Mouse (Mus musculus) kidney, embryonic 16.5 days (tissue): ENCODE data around the gene Mea1. TPM values are rescaled to one million over a fixed set of nuclear protein-coding genes. Genes with fewer than 3 reads are reported as not detected.

Experiments used
- ATAC-seq: fragments of 200-750 bp; cut with Nextera tagmentation; 2 replicates; pipeline ENCODE4 v1.8.0; 2017; ENCODE audit warnings: moderate TSS enrichment; ENCODE audit not compliant: low FRiP score, low TSS enrichment
- H3K27ac ChIP-seq: fragments of 300-500 bp; sonication (generic); 2 replicates; pipeline ENCODE4 v1.5.1; 2014; ENCODE audit warnings: low read length
- H3K27me3 ChIP-seq: fragments of 300-500 bp; sonication (generic); 2 replicates; pipeline ENCODE4 v1.6.1; 2014; ENCODE audit warnings: low read length, control low read depth, mixed read lengths; ENCODE audit not compliant: insufficient read depth
- H3K36me3 ChIP-seq: fragments of 300-500 bp; sonication (generic); 2 replicates; pipeline ENCODE4 v1.6.1; 2014; ENCODE audit warnings: low read length, control low read depth, mixed read lengths; ENCODE audit not compliant: insufficient read depth
- H3K4me1 ChIP-seq: fragments of 300-500 bp; sonication (generic); 2 replicates; pipeline ENCODE4 v1.6.1; 2014; ENCODE audit warnings: low read length, control low read depth, mixed read lengths; ENCODE audit not compliant: insufficient read depth
- H3K4me2 ChIP-seq: fragments of 300-500 bp; sonication (generic); replicated peaks from 2 replicates; pipeline ENCODE4 v1.6.1; 2014; ENCODE audit warnings: low read depth, low read length
- H3K4me3 ChIP-seq: fragments of 300-500 bp; sonication (generic); 2 replicates; pipeline ENCODE4 v1.5.1; 2014; ENCODE audit warnings: mild to moderate bottlenecking, low read length
- H3K9ac ChIP-seq: fragments of 300-500 bp; sonication (generic); replicated peaks from 2 replicates; pipeline ENCODE4 v1.6.1; 2014; ENCODE audit warnings: low read length
- H3K9me3 ChIP-seq: fragments of 300-500 bp; sonication (generic); 2 replicates; pipeline ENCODE4 v1.6.1; 2016; ENCODE audit warnings: low read length, control low read depth
- WGBS: fragments of 180-500 bp; shearing (Covaris S2); extraction: QIAGEN DNeasy Blood & Tissue Kit; methylation state at CpG from one replicate; pipeline ENCODE4 v1.1.7; 2014; 5-methylcytosine and 5-hydroxymethylcytosine counted together
- polyA plus RNA-seq: library from polyadenylated mRNA; unstranded; fragments of >200 nt; fragmentation: Nextera tagmentation; extraction: Ambion mirVana; gene quantifications from 2 replicates; pipeline ENCODE4 v1.2.1, GENCODE M21; 2015

The Mea1 gene
- polyA plus RNA-seq, 1 experiment from 2014 or later: 172 TPM

- no peaks in the 10 kb centered on the region for H3K27me3 ChIP-seq
- H3K4me1 ChIP-seq: peaks cover 28% of the 10 kb centered on the region
- H3K4me2 ChIP-seq: peak overlapping the region; percentile 75
- peak overlapping the region; percentile 75; the same call in 1 of the 2 replicates for H3K27ac ChIP-seq
- H3K9ac ChIP-seq: peak overlapping the region; percentile 74
- H3K36me3 ChIP-seq: peaks cover 54% of the 10 kb centered on the region
- ATAC-seq: no peak
- peak overlapping the region; percentile 91 for H3K4me3 ChIP-seq
- H3K9me3 ChIP-seq: no peaks in the 10 kb centered on the region
- 25% methylated on average over 12 of the region's 12 CpGs for WGBS
Observed at GRCm38 (mm10) chr17:46681466-46682118, 3.0 kb downstream of the Mea1 start.

GRCm38 (mm10) chr17:46682654-46683389 is 4.2 kb downstream of the Mea1 start:
- Histone ChIP-seq H3K4me3 (no peak overlapping the region), H3K9ac (no peak overlapping the region), H3K9me3 (no peaks in the 10 kb centered on the region), H3K27ac (no peak overlapping the region), H3K36me3 (peaks cover 51% of the 10 kb centered on the region), H3K4me1 (peaks cover 28% of the 10 kb centered on the region), H3K27me3 (no peaks in the 10 kb centered on the region), H3K4me2 (no peak overlapping the region)
- ATAC-seq: no peak
- 87% methylated on average over 16 of the region's 16 CpGs for WGBS

GRCm38 (mm10) chr17:46685913-46686312 is 7.3 kb downstream of the Mea1 start:
- no peak overlapping the region for H3K9ac ChIP-seq
- peaks cover 8% of the 10 kb centered on the region for H3K4me1 ChIP-seq
- no peak overlapping the region for H3K27ac ChIP-seq
- 90% methylated on average over 6 of the region's 6 CpGs for WGBS
- H3K27me3 ChIP-seq: no peaks in the 10 kb centered on the region
- H3K4me2 ChIP-seq: no peak overlapping the region
- no peak overlapping the region for H3K4me3 ChIP-seq
- peaks cover 50% of the 10 kb centered on the region for H3K36me3 ChIP-seq
- H3K9me3 ChIP-seq: no peaks in the 10 kb centered on the region
- no peak for ATAC-seq

- H3K36me3 ChIP-seq: peaks cover 27% of the 10 kb centered on the region
Observed at GRCm38 (mm10) chr17:46690665-46691064, 12.1 kb downstream of the Mea1 start.

GRCm38 (mm10) chr17:46691390-46691789 is 12.8 kb downstream of the Mea1 start:
- Histone ChIP-seq H3K9me3 (no peaks in the 10 kb centered on the region), H3K4me3 (no peak overlapping the region)

More at GRCm38 (mm10) chr17:46690665-46691064, 12.1 kb downstream of the Mea1 start:
- no peaks in the 10 kb centered on the region for H3K9me3 ChIP-seq
- WGBS: 95% methylated on average over 12 of the region's 12 CpGs
- no peak overlapping the region for H3K4me3 ChIP-seq
- no peak for ATAC-seq
- no peak overlapping the region for H3K27ac ChIP-seq
- no peak overlapping the region for H3K9ac ChIP-seq
- no peaks in the 10 kb centered on the region for H3K4me1 ChIP-seq
- no peaks in the 10 kb centered on the region for H3K27me3 ChIP-seq
- no peak overlapping the region for H3K4me2 ChIP-seq

GRCm38 (mm10) chr17:46694517-46695063 is 16.0 kb downstream of the Mea1 start:
- H3K4me2 ChIP-seq: no peak overlapping the region
- 46% methylated on average over 1 of the region's 1 CpGs for WGBS
- H3K27ac ChIP-seq: no peak overlapping the region
- H3K36me3 ChIP-seq: peaks cover 10% of the 10 kb centered on the region; the same call in 1 of the 2 replicates
- ATAC-seq: no peak
- no peaks in the 10 kb centered on the region for H3K4me1 ChIP-seq
- no peaks in the 10 kb centered on the region for H3K9me3 ChIP-seq
- H3K9ac ChIP-seq: no peak overlapping the region
- H3K27me3 ChIP-seq: no peaks in the 10 kb centered on the region
- H3K4me3 ChIP-seq: no peak overlapping the region

More at GRCm38 (mm10) chr17:46691390-46691789, 12.8 kb downstream of the Mea1 start:
- H3K27me3 ChIP-seq: no peaks in the 10 kb centered on the region
- H3K36me3 ChIP-seq: peaks cover 19% of the 10 kb centered on the region
- no peak for ATAC-seq
- H3K4me2 ChIP-seq: no peak overlapping the region
- no peaks in the 10 kb centered on the region for H3K4me1 ChIP-seq
- WGBS: 91% methylated on average over 2 of the region's 2 CpGs
- H3K27ac ChIP-seq: no peak overlapping the region
- H3K9ac ChIP-seq: no peak overlapping the region

- Histone ChIP-seq H3K36me3 (no peaks in the 10 kb centered on the region; the same call in 1 of the 2 replicates), H3K4me3 (no peak overlapping the region), H3K9me3 (no peaks in the 10 kb centered on the region), H3K27me3 (no peaks in the 10 kb centered on the region), H3K4me1 (peaks cover 21% of the 10 kb centered on the region), H3K27ac (no peak overlapping the region), H3K9ac (no peak overlapping the region), H3K4me2 (no peak overlapping the region)
- no peak for ATAC-seq
- 76% methylated on average over 6 of the region's 6 CpGs for WGBS
Observed at GRCm38 (mm10) chr17:46698515-46698914, 19.9 kb downstream of the Mea1 start.

GRCm38 (mm10) chr17:46699245-46699644 is 20.7 kb downstream of the Mea1 start:
- WGBS: 53% methylated on average over 5 of the region's 5 CpGs
- peaks cover 28% of the 10 kb centered on the region for H3K4me1 ChIP-seq
- H3K27ac ChIP-seq: no peak overlapping the region
- no peak overlapping the region for H3K4me2 ChIP-seq
- H3K36me3 ChIP-seq: no peaks in the 10 kb centered on the region; the same call in 1 of the 2 replicates
- no peaks in the 10 kb centered on the region for H3K27me3 ChIP-seq
- H3K4me3 ChIP-seq: no peak overlapping the region
- H3K9ac ChIP-seq: no peak overlapping the region
- no peaks in the 10 kb centered on the region for H3K9me3 ChIP-seq
- no peak for ATAC-seq

- 85% methylated on average over 3 of the region's 3 CpGs for WGBS
- ATAC-seq: no peak
- no peak overlapping the region for H3K27ac ChIP-seq
- H3K4me1 ChIP-seq: peaks cover 28% of the 10 kb centered on the region
- no peaks in the 10 kb centered on the region for H3K27me3 ChIP-seq
- no peaks in the 10 kb centered on the region for H3K9me3 ChIP-seq
- H3K4me3 ChIP-seq: no peak overlapping the region
- no peak overlapping the region for H3K9ac ChIP-seq
- H3K36me3 ChIP-seq: no peaks in the 10 kb centered on the region; the same call in 1 of the 2 replicates
- no peak overlapping the region for H3K4me2 ChIP-seq
Observed at GRCm38 (mm10) chr17:46699912-46700311, 21.3 kb downstream of the Mea1 start.
